Mouse (Mus musculus): ENCODE data around the gene Cftr. TPM values are rescaled to one million over a fixed set of nuclear protein-coding genes. Genes with fewer than 3 reads are reported as not detected.

Gene Cftr
- not detected in 2 replicates for polyA plus RNA-seq (2015; fragmentation: Nextera tagmentation; extraction: Ambion mirVana)

GRCm38 (mm10) chr6:18170311-18170922 is at the start of gene Cftr:
TSS of gene Cftr (plus strand) at chr6:18170687.

Other genes starting within 250 kb of the Cftr start
- 1.5 and 3.6 TPM in 2 replicates for gene Wnt2, start 140.1 kb upstream of the Cftr start, polyA plus RNA-seq (2015; fragmentation: Nextera tagmentation; extraction: Ambion mirVana)
- not detected in 2 replicates for gene Asz1, start 61.6 kb upstream of the Cftr start, polyA plus RNA-seq (2015; fragmentation: Nextera tagmentation; extraction: Ambion mirVana)

Measured in skeletal muscle tissue, postnatal 0 days (tissue).